Mouse (Mus musculus) lung, adult 18-20 months (tissue): ENCODE results near the gene Ap5m1.
"Not testable (repeated sequence)": the region's sequence is repeated elsewhere in the genome, so short reads cannot be mapped to it uniquely, and the experiment has no call there.

ENCODE experiments used
- DNase-seq, 2 experiments: peaks; one replicate each; pipeline ENCODE4 v3.0.0; 2022; ENCODE audit warnings: mixed read lengths in 2 of 2

Ap5m1 gene

DNA sequence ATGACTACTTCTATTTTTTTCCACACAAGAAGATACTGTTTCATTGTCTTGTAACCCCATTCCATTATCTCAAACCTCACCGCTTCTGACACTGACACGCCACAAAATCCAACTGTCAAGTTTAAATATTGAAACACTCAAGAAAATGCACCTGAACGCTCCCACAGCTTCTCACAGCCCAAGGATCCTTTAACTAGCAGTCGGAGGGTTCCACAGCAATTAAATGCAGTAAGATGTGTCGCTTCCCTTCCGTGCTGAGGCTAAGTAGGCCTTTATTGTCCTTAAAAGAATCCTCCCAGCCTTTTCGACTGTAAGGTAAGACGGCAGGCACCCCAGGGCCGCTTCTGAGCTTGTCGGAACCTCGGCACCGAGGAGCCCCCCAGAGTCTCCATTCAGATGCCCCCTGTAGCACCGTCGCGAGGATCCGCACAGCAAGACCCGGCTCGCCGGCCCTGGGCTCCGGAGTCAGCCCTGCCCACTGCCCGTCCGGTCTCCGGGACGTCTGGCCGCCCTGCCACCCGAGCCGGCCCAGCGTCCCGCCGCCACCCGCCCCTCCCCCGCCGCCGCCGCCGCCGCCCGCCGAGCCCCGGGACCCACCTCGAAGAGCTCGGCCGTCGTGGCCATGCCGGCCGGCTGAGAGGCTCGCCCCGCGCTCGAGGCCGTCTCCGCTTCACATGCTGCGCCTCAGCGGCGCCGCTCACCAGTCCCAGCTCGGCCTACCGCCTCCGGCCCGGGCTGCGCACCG is at the start of gene Ap5m1:
Ap5m1 (plus strand) TSS at position 569 of the 745 bp plus-strand sequence.
- DNase-seq = no peak

DNA sequence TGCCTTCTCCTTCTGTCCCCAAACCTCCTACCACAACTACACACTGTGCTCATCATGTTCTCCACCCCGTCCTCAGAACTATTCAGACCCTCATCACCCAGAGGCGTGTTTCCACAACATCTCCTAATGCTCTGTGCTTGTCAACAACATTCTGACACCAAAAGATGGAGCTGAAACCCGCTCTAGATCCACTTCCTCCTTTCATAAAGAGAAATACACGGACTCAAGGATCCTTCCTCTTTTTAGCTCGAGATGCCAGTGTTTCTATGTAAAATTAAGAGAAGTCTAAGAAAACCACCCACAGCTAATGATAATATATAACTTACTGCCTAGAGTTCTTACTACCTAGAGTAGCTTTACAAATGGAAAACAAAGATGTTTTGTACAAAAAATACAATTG is 46.1 kb upstream of the Ap5m1 start:
- no peak for DNase-seq

DNA sequence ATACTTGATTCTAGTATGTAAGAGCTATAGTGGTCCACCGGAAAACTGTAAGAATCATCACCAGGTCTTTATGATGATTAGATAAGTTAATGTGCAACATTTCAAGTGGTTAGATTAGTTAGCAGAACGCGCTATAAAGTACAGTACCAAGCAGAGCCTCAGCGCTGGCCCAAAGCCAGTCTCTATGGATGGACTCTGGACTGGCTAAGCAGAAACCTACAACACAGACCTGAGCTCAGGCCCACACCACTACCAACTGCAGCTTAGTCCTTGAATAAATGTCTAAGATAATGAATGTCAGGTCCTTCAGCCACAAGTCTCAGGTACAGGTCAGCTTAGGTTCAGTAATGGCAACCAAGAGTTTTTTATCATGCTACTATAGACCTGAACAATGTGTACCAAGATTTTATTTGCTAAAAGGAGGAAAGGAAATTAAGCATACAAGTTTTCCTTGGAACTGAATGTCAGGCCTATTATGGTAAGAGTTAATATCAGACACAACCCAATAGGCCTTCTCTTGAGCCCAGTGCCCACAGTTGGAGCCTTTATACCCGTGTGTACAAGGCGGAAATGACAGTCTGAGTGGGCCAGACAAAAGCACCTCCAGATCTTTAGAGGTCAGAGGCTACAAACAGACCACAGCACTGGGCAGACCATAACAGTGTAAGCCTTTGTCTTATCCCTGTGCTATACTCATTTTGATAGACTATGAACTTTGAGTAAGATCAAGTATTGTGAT is 38.7 kb upstream of the Ap5m1 start:
- no peak for DNase-seq

DNA sequence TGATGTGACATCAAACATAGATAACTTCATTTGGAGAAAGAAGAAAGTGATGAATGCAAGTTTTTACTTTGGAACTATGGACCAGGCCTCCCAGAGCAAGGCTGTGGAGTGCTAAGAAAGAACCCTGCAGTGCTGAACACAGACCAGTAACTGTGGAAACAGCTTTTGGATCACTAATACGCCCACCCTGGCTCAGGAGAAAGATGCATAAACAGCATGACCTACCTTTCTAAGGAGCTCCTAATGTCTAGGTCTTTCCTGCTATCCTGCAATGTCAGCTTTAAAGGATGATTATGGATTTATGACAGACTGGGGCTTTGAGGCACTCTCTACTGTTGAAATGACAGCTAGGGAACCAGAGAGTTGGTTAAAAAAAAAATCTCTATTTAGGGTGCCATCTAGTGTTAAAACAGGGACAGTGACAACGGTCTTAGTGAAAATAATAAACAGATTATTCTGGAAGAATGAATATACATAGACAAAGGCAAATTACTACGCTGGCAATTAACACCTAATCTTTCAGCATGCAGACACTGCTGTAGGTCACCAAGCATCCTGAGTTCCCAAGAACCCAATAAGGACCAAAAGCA is 38.0 kb upstream of the Ap5m1 start:
- DNase-seq = no peak

DNA sequence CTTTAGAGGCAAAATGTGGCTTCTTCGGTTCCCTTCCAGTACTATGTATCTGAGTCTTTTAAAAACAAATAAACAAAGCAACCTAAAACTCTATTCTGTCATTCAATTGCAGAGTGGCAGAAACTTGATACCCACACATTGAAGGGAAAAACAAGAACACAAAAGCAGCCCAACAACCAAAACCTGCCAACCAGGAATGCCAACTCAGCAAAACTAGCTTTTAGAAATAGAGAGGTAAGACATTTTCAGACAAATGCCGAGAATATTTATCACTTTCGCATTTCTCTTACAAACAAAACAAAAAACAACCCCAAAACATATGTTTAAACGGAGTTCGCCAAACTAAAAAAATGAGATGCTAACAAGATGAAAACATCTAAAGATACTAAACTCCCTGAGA is 36.9 kb upstream of the Ap5m1 start:
- DNase-seq = no peak

DNA sequence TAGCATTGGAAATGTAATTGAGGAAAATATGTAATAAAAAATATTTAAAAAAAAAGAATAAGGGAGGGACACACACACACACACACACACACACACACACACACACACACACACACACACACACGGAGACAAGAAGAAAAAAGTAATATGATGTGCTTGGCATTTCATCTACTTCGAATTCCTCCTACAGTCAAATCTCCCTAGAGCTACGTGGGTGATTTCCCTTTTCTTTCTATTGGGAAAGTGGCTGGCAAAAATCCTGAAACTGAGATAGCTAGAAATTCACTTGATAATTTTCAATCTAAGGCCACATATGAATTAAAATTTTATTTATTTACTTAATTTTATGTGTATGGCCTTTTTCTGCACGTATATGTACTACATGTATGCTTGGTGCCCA is 20.3 kb upstream of the Ap5m1 start:
- no peak for DNase-seq

DNA sequence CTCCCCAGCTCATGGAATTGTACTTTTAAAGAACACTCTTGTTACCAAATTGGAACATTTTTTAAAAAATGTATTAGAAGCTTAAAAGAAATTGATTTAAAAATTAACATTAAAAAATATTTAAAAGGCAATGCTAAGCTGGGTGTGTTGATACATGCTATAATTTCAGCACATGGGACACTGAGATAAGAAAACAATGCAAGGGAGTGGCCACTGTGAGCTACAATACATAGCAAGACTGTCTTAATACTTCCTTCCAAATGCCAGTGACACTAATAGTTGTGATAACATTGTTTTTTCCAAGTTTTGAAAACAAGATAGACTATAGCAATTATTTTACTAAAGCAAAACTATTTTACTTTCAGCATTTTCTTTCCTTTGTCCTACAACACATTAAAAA is 16.4 kb upstream of the Ap5m1 start:
- DNase-seq = no peak

DNA sequence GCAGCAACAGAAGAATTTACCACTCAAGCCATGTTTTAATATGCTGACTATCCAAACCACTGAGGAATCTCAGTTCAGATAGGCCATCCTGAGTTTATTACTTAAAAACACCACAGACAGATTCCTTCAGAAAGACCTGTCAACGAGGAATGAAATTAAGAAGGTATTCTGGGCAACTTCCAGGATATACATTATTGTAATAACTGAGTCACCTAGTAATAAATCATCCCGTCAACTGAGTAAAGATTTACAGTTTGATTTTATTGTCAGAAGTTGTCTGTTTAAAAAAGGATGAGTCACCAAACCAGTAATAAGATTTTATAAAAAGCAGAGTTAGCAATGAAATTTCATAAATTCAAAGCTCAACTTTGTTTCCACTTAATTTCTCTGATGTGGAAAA is 2.1 kb upstream of the Ap5m1 start:
- DNase-seq = no peak

DNA sequence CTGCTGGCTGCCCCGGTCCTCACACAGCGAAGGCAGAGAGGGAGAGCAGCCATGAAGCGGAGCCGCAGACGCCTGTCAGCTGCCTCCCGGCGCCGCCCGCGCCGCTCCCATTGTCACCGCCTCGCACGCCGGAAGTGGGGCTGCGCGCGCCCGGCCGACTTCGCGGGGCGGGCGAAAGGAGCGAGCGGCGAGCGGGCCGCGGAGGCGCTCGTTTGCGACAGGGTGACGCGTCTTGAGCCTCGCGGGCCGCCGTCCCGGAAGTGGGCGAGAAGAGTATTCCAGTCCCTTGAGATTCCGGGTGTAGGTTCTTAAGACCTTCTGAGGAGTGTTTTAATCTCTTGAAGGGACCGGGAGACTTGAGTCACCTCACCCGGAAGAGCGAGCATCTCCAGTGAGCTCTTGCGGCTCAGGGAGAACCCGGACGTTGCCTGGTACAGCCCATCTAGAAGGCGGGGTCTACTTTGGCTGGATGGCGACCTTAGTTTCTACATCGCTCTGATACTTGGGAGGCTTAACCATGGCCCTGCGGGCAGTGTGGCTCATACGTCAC is 452 bp downstream of the Ap5m1 start, which contains the start of gene Exoc5:
Exoc5 (minus strand) TSS at position 380 of the 550 bp plus-strand sequence.
- peak; percentile 95 to 96 for DNase-seq

DNA sequence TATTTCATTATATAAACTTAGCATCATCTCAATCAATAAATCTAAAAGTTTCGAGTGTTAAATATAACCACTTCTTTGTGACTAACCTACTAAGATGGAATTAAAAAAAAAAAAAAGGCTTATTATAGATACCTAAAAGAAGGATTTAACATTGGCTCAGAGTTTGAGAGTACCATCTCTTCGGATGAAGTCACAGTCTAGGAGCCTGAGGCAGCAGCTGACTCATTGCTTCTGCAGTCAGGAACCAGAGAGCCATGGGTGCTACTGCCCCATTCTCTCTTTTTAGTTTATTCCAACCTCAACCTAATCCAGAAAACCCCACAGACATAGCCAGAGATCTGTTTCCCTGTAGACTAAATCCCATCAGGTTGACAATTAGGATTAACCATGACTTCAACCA is 6.9 kb downstream of the Ap5m1 start:
- no peak for DNase-seq

DNA sequence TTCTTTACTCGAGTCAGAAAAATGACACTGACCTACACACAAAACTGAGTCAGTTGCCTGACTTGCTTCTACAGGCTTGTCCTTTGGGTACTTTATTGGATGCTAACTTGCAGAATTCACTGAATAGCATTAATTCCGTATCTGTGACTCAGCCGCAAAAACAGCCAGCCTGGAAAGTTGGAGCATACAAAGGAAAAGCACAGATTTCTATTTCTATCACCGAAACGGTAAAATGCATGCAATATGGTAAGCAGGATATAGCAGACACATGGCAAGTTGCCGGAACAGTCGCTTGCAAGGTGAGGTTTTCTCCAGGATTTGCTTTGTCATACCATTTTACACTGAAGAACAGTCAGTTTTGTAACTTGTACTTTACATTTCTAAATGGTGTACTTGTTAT is 8.0 kb downstream of the Ap5m1 start:
- DNase-seq = no peak

DNA sequence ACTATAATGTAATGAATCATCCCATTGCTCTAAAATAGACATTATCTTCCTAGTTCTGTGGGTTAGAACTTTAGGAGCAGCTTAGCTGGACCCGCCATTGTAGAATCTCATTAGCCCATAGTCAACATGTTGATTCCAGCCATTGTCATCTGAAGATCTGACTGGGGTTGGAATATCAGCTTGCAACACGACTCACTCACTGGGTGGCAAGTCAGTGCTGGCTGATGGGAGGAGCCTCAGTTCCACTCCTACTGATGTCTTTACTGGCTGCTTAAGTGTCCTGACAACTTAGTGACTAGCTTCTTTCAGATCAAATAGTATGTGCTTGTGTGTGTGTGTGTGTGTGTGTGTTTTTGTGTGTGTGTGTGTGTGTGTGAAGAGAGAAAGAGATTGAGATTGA is 8.5 kb downstream of the Ap5m1 start:
- no peak for DNase-seq

DNA sequence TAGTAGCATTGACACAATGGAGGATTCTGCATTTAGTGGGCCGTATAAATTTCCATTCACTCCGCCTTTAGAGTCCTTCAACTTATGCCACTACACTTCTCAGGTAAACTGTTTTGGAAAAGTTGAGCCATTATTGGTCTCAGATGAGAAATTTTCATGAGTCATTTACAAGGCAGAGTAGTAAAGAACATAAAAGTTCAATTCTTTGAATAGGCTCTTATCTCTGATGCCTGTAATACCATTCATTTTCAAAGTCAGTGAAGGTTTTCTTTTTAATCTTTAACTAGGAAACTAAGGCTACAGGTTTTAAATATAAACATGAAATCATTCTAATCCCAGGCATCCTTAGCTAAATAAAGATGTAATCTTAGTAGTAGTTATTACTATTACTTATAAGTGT is 12.9 kb downstream of the Ap5m1 start:
- no peak for DNase-seq

DNA sequence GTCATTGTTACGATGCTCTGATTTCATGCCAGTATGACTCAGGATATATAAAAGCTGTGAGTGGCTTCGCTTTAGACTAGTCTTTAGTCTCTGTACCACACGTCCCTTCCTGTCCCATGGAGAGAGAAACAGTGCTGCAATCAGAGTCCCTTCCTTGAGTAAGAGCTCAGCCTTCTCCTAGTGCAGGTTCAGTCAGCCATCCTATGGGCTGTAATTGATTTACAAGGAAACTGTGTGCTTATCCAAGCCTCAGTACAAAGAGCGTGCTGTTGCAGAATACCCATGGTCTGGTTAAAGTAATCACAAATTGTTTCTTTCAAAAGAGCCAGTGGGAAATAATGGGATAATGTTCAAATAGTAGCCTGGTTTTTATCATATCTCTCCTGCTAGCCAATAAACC is 20.6 kb downstream of the Ap5m1 start:
- DNase-seq = no peak

DNA sequence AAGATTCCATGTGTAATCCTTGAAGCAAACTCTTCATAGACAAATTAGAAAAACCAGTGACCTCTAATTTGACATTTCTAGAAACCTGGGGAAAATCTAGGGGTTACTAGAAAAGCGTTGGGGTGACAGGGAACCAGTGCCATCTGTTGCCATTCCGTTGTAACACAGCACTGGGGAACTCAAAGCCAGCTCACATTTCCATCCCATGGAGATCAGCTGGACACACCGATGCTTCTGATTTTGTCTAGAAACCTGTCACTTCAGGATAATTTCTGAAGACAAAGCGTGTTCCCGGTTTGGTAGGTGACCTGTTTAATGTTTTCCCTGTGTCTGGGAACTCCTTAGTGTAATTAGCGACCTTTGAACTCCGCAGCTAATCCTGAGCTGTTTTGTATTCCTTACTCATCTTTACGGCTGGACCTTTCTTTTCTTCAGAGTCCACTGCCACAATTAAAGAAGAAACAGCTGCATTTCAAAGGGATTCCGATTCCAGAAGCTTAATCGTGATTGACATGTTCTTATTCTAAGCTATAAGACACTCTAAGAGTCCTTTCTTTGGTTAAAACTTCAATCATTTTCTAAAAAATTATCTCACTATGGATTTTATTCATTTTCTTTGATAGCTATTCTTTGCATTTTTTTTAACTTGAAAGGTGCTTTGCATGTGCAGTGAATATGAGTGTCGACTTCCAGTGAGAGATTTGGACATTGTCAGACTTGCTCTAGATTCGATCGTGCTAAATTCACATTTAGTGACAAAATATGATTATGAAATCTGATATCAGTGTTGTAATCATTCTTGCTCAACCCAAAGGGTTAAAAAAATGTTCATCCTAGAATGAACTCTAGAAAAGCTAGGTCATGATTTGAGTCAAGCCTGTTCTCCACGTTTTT is 22.5 kb downstream of the Ap5m1 start:
- no peak for DNase-seq

DNA sequence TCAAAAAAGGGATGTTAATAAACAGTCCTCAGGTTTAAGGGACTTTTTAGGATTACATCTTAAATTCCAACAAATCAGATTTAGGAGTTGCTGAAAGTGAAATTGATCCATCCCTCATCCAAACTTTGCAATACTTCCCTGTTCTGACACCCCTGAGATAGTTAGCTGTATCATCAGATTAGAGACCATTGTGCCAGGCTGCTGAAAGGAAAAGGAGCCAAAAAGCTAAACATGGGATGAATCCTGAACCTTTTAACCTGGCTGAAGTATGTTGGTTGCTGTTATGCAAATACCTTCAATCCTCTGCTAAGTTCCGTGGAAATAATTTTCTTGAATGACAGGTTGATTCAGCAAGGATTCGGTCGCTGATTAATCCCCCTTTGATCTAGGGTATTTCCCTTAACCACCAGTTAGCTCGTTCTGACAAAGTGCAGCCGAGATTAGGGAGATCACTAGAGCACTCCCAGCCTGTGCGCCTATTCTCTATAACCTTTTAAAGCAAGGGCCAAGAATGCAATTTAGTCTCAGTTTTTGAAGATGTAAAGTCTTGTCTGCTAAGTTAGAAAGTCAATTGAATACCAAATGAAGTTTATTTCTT is 23.7 kb downstream of the Ap5m1 start:
- DNase-seq = no peak

DNA sequence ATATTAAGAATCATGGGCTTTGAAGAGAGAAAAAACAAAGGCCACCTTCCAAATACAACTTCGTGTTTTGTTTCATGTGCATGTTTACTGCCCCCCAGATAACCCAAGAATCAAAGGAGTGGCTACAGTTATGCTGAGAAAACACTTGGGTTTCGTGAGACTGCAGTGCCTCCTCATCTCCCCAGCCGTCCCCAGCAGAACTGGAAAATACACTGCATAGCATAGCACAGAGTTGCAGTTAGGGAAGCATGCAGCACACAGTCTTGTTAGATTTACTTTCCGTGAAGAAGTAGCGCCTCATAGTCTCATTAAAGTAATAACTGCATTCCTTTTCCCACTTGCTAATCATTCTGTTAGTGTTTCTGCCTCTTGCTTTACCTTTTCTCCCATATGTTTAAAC is 24.2 kb downstream of the Ap5m1 start:
- no peak for DNase-seq

DNA sequence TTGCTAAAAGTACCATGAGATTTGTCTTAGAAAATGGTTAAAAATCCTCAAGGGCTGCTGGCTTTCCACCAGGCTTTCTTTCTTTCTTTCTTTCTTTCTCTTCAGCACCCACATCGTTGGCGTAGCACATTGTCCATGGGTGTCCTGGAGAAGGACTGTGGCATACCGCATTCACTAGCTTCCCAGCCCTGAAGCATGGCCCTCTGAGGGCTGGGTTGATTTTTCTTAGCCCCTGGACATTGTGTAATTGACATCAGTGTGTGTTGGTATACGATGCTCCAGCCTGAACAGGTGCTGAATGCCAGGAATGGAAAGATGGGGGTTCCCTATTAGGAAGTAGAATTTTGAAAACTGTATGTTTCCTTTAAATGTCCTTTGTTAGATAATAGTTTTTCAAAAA is 25.4 kb downstream of the Ap5m1 start:
- no peak for DNase-seq

DNA sequence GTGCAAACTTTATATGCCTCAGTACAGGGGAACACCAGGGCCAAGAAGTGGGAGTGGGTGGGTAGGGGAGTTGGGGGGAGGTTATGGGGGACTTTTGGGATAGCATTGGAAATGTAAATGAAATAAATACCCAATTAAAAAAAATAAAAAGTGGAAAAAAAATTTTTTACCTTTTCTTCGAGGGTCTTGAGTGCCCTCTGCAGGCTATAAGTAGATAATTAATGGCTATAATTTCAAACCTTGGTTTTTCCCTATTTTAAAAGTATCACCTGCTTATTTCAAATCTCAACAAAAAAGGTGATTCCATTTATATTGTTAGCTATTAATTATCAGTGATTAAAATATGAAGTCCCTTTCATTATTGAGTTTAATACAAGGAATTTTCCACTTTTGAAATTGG is 25.9 kb downstream of the Ap5m1 start:
- DNase-seq = not testable (repeated sequence)

DNA sequence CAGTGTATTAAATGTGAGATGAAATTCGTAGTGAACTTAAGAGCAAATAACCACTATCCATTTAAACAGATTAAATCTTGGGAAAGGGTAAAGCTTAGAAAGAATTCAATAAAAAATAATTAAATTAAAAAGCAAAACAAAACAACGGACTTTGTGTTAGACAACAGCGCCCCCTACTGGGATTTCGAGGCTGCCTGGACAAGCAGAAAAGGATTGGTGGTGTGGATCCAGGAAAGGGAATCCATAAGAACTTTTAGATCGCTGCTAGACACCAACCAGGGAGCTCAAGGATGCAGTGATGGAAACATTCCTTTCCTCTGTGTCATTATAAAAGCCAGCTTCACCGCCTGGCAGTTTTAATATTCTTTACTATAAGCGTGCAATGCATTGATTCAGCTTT is 52.5 kb downstream of the Ap5m1 start:
- peak; percentile 26 to 50 for DNase-seq

DNA sequence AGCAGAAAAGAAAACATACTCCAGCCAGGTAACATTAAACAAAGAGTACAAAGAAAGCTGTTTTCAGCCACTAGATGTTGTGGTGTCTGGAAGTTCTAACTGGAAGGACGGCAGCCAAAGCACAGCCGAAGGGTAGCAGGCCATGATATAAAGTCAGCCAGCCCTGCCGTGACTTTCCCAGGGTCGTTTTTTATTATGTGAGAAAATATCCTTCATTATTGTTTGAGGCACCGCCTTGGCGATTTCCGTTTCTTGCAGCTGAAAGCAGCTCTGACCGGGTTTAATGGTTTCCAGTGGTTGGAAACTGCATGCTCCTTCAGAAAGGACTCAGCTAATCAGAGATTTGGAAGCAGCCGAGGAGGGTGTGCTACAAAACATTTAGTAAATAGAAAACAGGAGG is 55.8 kb downstream of the Ap5m1 start:
- DNase-seq = no peak

DNA sequence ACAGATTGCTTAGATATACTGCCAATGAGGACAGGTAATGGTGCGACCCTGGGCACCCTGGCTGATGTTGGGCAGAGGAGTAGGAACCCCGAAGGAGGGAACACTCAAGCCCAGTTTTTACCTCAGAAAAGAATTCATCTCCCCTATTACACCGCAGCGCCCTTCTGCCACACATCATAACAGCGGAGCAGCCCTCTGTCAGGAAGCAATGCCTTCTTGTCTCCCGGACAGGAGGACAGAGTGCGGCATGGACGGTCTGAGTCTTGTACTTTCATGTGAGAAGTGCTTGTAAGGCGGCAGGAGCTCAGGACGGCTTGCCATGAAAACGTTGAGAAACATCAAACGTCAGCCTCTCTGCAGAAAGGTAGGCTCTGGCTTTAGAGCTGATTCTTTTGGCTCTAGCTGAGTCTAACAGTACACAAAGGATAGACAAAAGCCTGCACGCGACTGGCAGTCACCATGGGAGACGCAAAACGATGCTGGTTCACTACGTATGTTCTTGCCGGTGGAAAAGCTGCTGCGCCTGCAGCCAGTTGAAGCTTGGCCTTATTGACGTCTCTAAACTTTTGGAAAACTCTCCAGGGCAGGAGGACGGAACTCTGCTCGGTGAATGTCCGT is 61.4 kb downstream of the Ap5m1 start:
- DNase-seq = no peak
